Mouse (Mus musculus) liver, embryonic 14.5 days (tissue): ENCODE measurements around the gene U2af1l4. TPM values are rescaled to one million over a fixed set of nuclear protein-coding genes. Genes with fewer than 3 reads are reported as not detected.

Experiments used
- ATAC-seq: fragments of 200-750 bp; cut with Nextera tagmentation; 2 replicates; pipeline ENCODE4 v1.8.0; 2017; ENCODE audit warnings: moderate number of reproducible peaks, mild to moderate bottlenecking, moderate library complexity; ENCODE audit not compliant: insufficient read depth
- DNase-seq, 3 experiments: peaks; one replicate each; pipeline ENCODE4 v3.0.0-alpha.2; 2012 to 2013; ENCODE audit warnings: low read depth in 3 of 3, low spot score in 3 of 3
- H3K27ac ChIP-seq: fragments of 300-500 bp; sonication (generic); 2 replicates; pipeline ENCODE4 v1.5.1; 2014; ENCODE audit warnings: moderate library complexity, mild to moderate bottlenecking, control low read depth, inconsistent platforms
- H3K27me3 ChIP-seq: fragments of 300-500 bp; sonication (generic); 2 replicates; pipeline ENCODE4 v1.6.1; 2014; ENCODE audit warnings: mild to moderate bottlenecking, low read length, moderate library complexity; ENCODE audit not compliant: control insufficient read depth, insufficient read depth
- H3K36me3 ChIP-seq: fragments of 300-500 bp; sonication (generic); replicated peaks from 2 replicates; pipeline ENCODE4 v1.6.1; 2014; ENCODE audit warnings: low read depth; ENCODE audit not compliant: control insufficient read depth, insufficient read depth
- H3K4me1 ChIP-seq, 2 experiments: fragments of 200-500 bp in 1 of 2; fragments of 300-500 bp in 1 of 2; sonication (generic) in 1 of 2; replicated peaks; 2 replicates each; pipeline ENCODE4 v1.6.1; 2012 to 2014; ENCODE audit warnings: antibody characterized with exemption in 1 of 2, inconsistent platforms in 1 of 2, low read length in 1 of 2; ENCODE audit not compliant: control insufficient read depth in 2 of 2, insufficient read depth in 2 of 2
- H3K4me2 ChIP-seq: fragments of 300-500 bp; sonication (generic); 2 replicates; pipeline ENCODE4 v1.6.1; 2014; ENCODE audit warnings: low read depth, mild to moderate bottlenecking, control low read depth, moderate library complexity
- H3K4me3 ChIP-seq, 2 experiments: fragments of 200-500 bp in 1 of 2; fragments of 300-500 bp in 1 of 2; sonication (generic) in 1 of 2; 2 replicates each; pipeline ENCODE4 v1.5.1; 2012 to 2014; ENCODE audit warnings: low read depth in 2 of 2, low read length in 2 of 2, mild to moderate bottlenecking in 2 of 2, control low read depth in 1 of 2, inconsistent platforms in 1 of 2, moderate library complexity in 1 of 2; ENCODE audit not compliant: insufficient read depth in 1 of 2
- H3K9ac ChIP-seq: fragments of 300-500 bp; sonication (generic); replicated peaks from 2 replicates; pipeline ENCODE4 v1.6.1; 2014; ENCODE audit warnings: mild to moderate bottlenecking, control low read depth, moderate library complexity
- H3K9me3 ChIP-seq: fragments of 300-500 bp; sonication (generic); 2 replicates; pipeline ENCODE4 v1.6.1; 2016; ENCODE audit warnings: low read length, mixed read lengths; ENCODE audit not compliant: control insufficient read depth
- CTCF ChIP-seq: IDR thresholded peaks from 2 replicates; pipeline ENCODE4 v1.5.1; 2016; ENCODE audit warnings: antibody characterized with exemption, low read depth, control low read depth
- EP300 ChIP-seq: IDR thresholded peaks from 2 replicates; pipeline ENCODE4 v1.6.1; 2016; ENCODE audit warnings: antibody characterized with exemption, low read depth
- WGBS: fragments of 180-500 bp; shearing (Covaris S2); extraction: QIAGEN DNeasy Blood & Tissue Kit; methylation state at CpG from one replicate; pipeline ENCODE4 v1.1.7; 2014; ENCODE audit not compliant: insufficient replicate concordance; 5-methylcytosine and 5-hydroxymethylcytosine counted together
- polyA plus RNA-seq, 2 experiments: library from polyadenylated mRNA; depleted of rRNA in 1 of 2; stranded (reverse) in 1 of 2; unstranded in 1 of 2; fragments of >200 nt; fragmentation: Nextera tagmentation in 1 of 2; extraction: Ambion mirVana in 1 of 2; gene quantifications; 2 replicates each; pipeline versions ENCODE4 v1.2.1 to v1.2.3; 2012 to 2014

The U2af1l4 gene
- polyA plus RNA-seq, 2 experiments, result 28.1 to 40.7 TPM

GRCm38 (mm10) chr7:30594510-30595024, 31.5 kb downstream of the U2af1l4 start:
- no peak overlapping the region for H3K27ac ChIP-seq

GRCm38 (mm10) chr7:30596093-30596492, 33.0 kb downstream of the U2af1l4 start:
- no peak for ATAC-seq
- H3K4me1 ChIP-seq, result peaks cover 6 to 16% of the 10 kb centered on the region in 2 experiments; a peak in 3 of 4 replicates

More at GRCm38 (mm10) chr7:30594510-30595024, 31.5 kb downstream of the U2af1l4 start:
- Histone ChIP-seq H3K9ac (no peak overlapping the region), H3K4me3 (no peak overlapping the region), H3K27me3 (no peaks in the 10 kb centered on the region), H3K4me2 (no peak overlapping the region), H3K9me3 (no peaks in the 10 kb centered on the region), H3K36me3 (no peaks in the 10 kb centered on the region), H3K4me1 (peaks cover 10 to 19% of the 10 kb centered on the region in 2 experiments; a peak in 3 of 4 replicates)
- TF ChIP-seq EP300, result no peak
- ATAC-seq (no peak), DNase-seq (no peak)
- 44% methylated on average over 4 of the region's 4 CpGs for WGBS

GRCm38 (mm10) chr7:30596811-30597210, 33.7 kb downstream of the U2af1l4 start:
- no peak for DNase-seq
- no peak overlapping the region for H3K27ac ChIP-seq
- WGBS, result 56% methylated on average over 5 of the region's 5 CpGs

More at GRCm38 (mm10) chr7:30596093-30596492, 33.0 kb downstream of the U2af1l4 start:
- Histone ChIP-seq H3K4me3 (no peak overlapping the region), H3K4me2 (no peak overlapping the region), H3K27me3 (no peaks in the 10 kb centered on the region), H3K36me3 (no peaks in the 10 kb centered on the region), H3K9me3 (no peaks in the 10 kb centered on the region), H3K27ac (no peak overlapping the region), H3K9ac (no peak overlapping the region)
- WGBS, result 63% methylated on average over 5 of the region's 5 CpGs
- DNase-seq, result no peak
- TF ChIP-seq EP300 (no peak), CTCF (no peak)

GRCm38 (mm10) chr7:30598786-30599185, 35.7 kb downstream of the U2af1l4 start, which contains the start of gene Zbtb32:
Gene Zbtb32 (minus strand): TSS chr7:30598909.
- peak within 1 kb of the TSS; percentile 23 for H3K4me2 ChIP-seq
- H3K27ac ChIP-seq, result no peak within 1 kb of the TSS
- no peaks in the 10 kb centered on the region for H3K36me3 ChIP-seq
- H3K27me3 ChIP-seq, result no peaks in the 10 kb centered on the region
- no peak within 1 kb of the TSS; the same call in 1 of the 2 replicates for H3K9ac ChIP-seq
- no peak for TF ChIP-seq CTCF
- DNase-seq (no peak), ATAC-seq (no peak)
- H3K9me3 ChIP-seq, result no peaks in the 10 kb centered on the region
- H3K4me1 ChIP-seq, result peaks cover 6 to 11% of the 10 kb centered on the region in 2 experiments; a peak in 3 of 4 replicates
- WGBS, result 87% methylated on average over 12 of the region's 12 CpGs
- H3K4me3 ChIP-seq, result no peak within 1 kb of the TSS

More at GRCm38 (mm10) chr7:30596811-30597210, 33.7 kb downstream of the U2af1l4 start:
- Histone ChIP-seq H3K4me3 (no peak overlapping the region), H3K27me3 (no peaks in the 10 kb centered on the region), H3K9me3 (no peaks in the 10 kb centered on the region), H3K36me3 (no peaks in the 10 kb centered on the region), H3K4me1 (peaks cover 6 to 16% of the 10 kb centered on the region in 2 experiments; a peak in 3 of 4 replicates), H3K4me2 (no peak overlapping the region), H3K9ac (no peak overlapping the region)
- no peak for ATAC-seq
- no peak for TF ChIP-seq CTCF
- no peak for TF ChIP-seq EP300

GRCm38 (mm10) chr7:30599933-30600353, 36.8 kb downstream of the U2af1l4 start:
- peak overlapping the region; percentile 50 for H3K4me2 ChIP-seq
- peak; percentile 74 to 77 (median 74) for DNase-seq
- no peak overlapping the region; the same call in 1 of the 2 replicates for H3K9ac ChIP-seq
- H3K4me1 ChIP-seq, result peaks cover 0 to 1% of the 10 kb centered on the region in 2 experiments; a peak in 2 of 4 replicates
- H3K27me3 ChIP-seq, result no peaks in the 10 kb centered on the region
- H3K36me3 ChIP-seq, result no peaks in the 10 kb centered on the region
- peak; percentile 97 for ATAC-seq
- WGBS, result 3% methylated on average over 16 of the region's 16 CpGs
- no peak overlapping the region for H3K4me3 ChIP-seq
- no peaks in the 10 kb centered on the region for H3K9me3 ChIP-seq
- TF ChIP-seq EP300 (no peak), CTCF (no peak)
- no peak overlapping the region for H3K27ac ChIP-seq
